Mouse (Mus musculus) MEL (cell line): ENCODE data around the gene Gm813. TPM values are rescaled to one million over a fixed set of nuclear protein-coding genes. Genes with fewer than 3 reads are reported as not detected.

ENCODE experiments used
- DNase-seq: peaks from one replicate; pipeline ENCODE4 v3.0.0; 2011; ENCODE audit warnings: low read depth, low spot score
- H3K27ac ChIP-seq: 2 replicates; pipeline ENCODE4 v1.5.1; 2012; ENCODE audit warnings: low read depth, mild to moderate bottlenecking, control low read depth, low read length, moderate library complexity; ENCODE audit not compliant: control insufficient read depth
- H3K27me3 ChIP-seq, 2 experiments: fragments of 150-350 bp in 1 of 2; sonication (generic) in 1 of 2; 2 replicates each; pipeline ENCODE4 v1.6.1; 2012; ENCODE audit warnings: low read length in 2 of 2, mild to moderate bottlenecking in 2 of 2, improper control_type of control experiment in 1 of 2, moderate library complexity in 1 of 2; ENCODE audit not compliant: insufficient read depth in 2 of 2, control insufficient read depth in 1 of 2
- H3K36me3 ChIP-seq, 2 experiments: 2 replicates each; pipeline ENCODE4 v1.6.1; 2012 to 2014; ENCODE audit warnings: low read length in 2 of 2, improper control_type of control experiment in 1 of 2, inconsistent platforms in 1 of 2, mild to moderate bottlenecking in 1 of 2; ENCODE audit not compliant: insufficient read depth in 2 of 2, control insufficient read depth in 1 of 2
- H3K4me1 ChIP-seq, 2 experiments: fragments of 150-350 bp in 1 of 2; sonication (generic) in 1 of 2; 2 replicates each; pipeline ENCODE4 v1.6.1; 2012; ENCODE audit warnings: low read length in 2 of 2, improper control_type of control experiment in 1 of 2, mild to moderate bottlenecking in 1 of 2; ENCODE audit not compliant: insufficient read depth in 2 of 2, control insufficient read depth in 1 of 2
- H3K4me3 ChIP-seq, 2 experiments: fragments of 150-350 bp in 1 of 2; sonication (generic) in 1 of 2; 2 replicates each; pipeline ENCODE4 v1.5.1; 2012; ENCODE audit warnings: low read depth in 2 of 2, low read length in 2 of 2, mild to moderate bottlenecking in 2 of 2, moderate library complexity in 2 of 2, control low read depth in 1 of 2, improper control_type of control experiment in 1 of 2; ENCODE audit not compliant: control insufficient read depth in 1 of 2, insufficient read depth in 1 of 2
- H3K79me2 ChIP-seq: 2 replicates; pipeline ENCODE4 v1.6.1; 2012; ENCODE audit warnings: mild to moderate bottlenecking, low read length, moderate library complexity; ENCODE audit not compliant: control insufficient read depth, poor library complexity, insufficient read depth
- H3K9ac ChIP-seq: 2 replicates; pipeline ENCODE4 v1.6.1; 2012; ENCODE audit warnings: low read depth, mild to moderate bottlenecking, control low read depth, low read length, moderate library complexity; ENCODE audit not compliant: control insufficient read depth, poor library complexity, severe bottlenecking
- H3K9me3 ChIP-seq: fragments of 150-350 bp; sonication (generic); replicated peaks from 2 replicates; pipeline ENCODE4 v1.6.1; 2012; ENCODE audit warnings: mild to moderate bottlenecking, low read length, improper control_type of control experiment, moderate library complexity; ENCODE audit not compliant: insufficient read depth
- ELF1 ChIP-seq: IDR thresholded peaks from 2 replicates; pipeline ENCODE4 v1.6.1; 2014; ENCODE audit warnings: low read depth, mild to moderate bottlenecking, inconsistent platforms, low read length, improper control_type of control experiment, moderate library complexity
- GABPA ChIP-seq: IDR thresholded peaks from 2 replicates; pipeline ENCODE4 v1.6.1; 2012; ENCODE audit warnings: low read depth, mild to moderate bottlenecking, inconsistent platforms, low read length, improper control_type of control experiment, moderate library complexity
- POLR2AphosphoS5 ChIP-seq: IDR thresholded peaks from 2 replicates; pipeline ENCODE4 v1.6.1; 2012; ENCODE audit warnings: low read depth, borderline replicate concordance, mild to moderate bottlenecking, inconsistent platforms, low read length, moderate library complexity, mixed read lengths
- RAD21 ChIP-seq: IDR thresholded peaks from 2 replicates; pipeline ENCODE4 v1.6.1; 2011; ENCODE audit warnings: mild to moderate bottlenecking, low read depth, low read length, improper control_type of control experiment
- ZC3H11A ChIP-seq: IDR thresholded peaks from 2 replicates; pipeline ENCODE4 v1.6.1; 2012; ENCODE audit warnings: low read depth, mild to moderate bottlenecking, inconsistent platforms, low read length, improper control_type of control experiment
- ZKSCAN1 ChIP-seq: IDR thresholded peaks from 2 replicates; pipeline ENCODE4 v1.6.1; 2012; ENCODE audit warnings: low read depth, mild to moderate bottlenecking, inconsistent platforms, low read length, improper control_type of control experiment, moderate library complexity
- polyA plus RNA-seq, 2 experiments: library from polyadenylated mRNA; stranded (reverse) in 1 of 2; unstranded in 1 of 2; fragments of >175 nt in 1 of 2; fragments of >200 nt in 1 of 2; gene quantifications; 2 replicates each; pipeline versions ENCODE4 v1.2.1 to v1.2.4; 2012; ENCODE audit warnings: low replicate concordance in 2 of 2, low read depth in 1 of 2; ENCODE audit not compliant: insufficient read length in 2 of 2, insufficient read depth in 1 of 2, missing spikeins in 1 of 2
- total RNA-seq: library from RNA; depleted of rRNA; stranded (reverse); fragments of 300-350 nt; gene quantifications from 2 replicates; pipeline ENCODE4 v1.2.3, GENCODE M21; 2012; rRNA removed

The Gm813 gene
- total and polyA plus RNA-seq, 3 experiments: not detected

DNA sequence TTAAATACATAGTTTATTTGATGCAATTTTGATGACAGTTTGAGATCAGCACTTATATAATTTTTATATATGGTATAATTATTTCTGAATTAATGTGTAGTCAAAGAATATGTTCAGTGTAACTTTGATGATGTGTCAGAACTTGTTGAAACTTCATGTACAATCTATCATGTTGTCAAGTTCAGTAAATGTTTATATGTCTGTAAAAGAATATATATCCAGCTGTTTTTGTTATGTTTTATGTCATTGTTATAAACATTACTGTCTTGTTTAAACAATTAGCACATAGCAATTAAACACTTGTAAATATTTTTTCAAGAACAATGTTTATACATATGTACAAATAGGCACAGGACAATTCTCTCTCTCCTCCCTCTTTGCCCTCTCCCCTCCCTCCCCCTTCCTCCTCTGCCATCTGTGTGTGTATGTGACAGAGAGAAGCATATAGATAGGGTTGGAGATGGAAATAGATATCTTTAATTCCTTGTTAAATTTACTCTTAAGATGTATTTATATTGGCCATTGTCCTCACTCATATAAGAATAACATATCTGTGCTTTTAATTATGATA lies 46.0 kb downstream of the Gm813 start:
- Histone ChIP-seq H3K4me1 (peaks cover 3% of the 10 kb centered on the region in 2 experiments; a peak in 2 of 4 replicates), H3K9ac (no peak overlapping the region), H3K27me3 (no peaks in the 10 kb centered on the region), H3K79me2 (no peaks in the 10 kb centered on the region), H3K9me3 (no peaks in the 10 kb centered on the region), H3K4me3 (no peak overlapping the region), H3K27ac (no peak overlapping the region), H3K36me3 (peaks cover 0 to 3% of the 10 kb centered on the region in 2 experiments; a peak in 2 of 4 replicates)
- no peak for DNase-seq
- TF ChIP-seq ELF1 (no peak), GABPA (no peak), RAD21 (no peak), POLR2AphosphoS5 (no peak), ZC3H11A (no peak), ZKSCAN1 (no peak)

Other genes starting within 250 kb of the Gm813 start
- gene Dcbld2, start 208.5 kb downstream of the Gm813 start, total RNA-seq: 3.0 and 3.5 TPM in 2 replicates
- 1 to 10 TPM in 1 of 2 experiments, not detected in 1; 9.4 TPM for gene Dcbld2, start 208.5 kb downstream of the Gm813 start, polyA plus RNA-seq
- gene St3gal6, start 92.7 kb downstream of the Gm813 start, total RNA-seq: 2.5 and 4.0 TPM in 2 replicates
- gene St3gal6, start 92.7 kb downstream of the Gm813 start, polyA plus RNA-seq: 1 to 10 TPM in 1 of 2 experiments, not detected in 1; 8.9 TPM
- gene E330017A01Rik, start 21.8 kb upstream of the Gm813 start, total RNA-seq: 4.3 and 7.5 TPM in 2 replicates
- 1 to 10 TPM in 1 of 2 experiments, not detected in 1; 8.2 TPM for gene E330017A01Rik, start 21.8 kb upstream of the Gm813 start, polyA plus RNA-seq
- gene Cpox, start 53.3 kb upstream of the Gm813 start, total RNA-seq: 159 and 204 TPM in 2 replicates
- gene Cpox, start 53.3 kb upstream of the Gm813 start, polyA plus RNA-seq: 100 to 1,000 TPM; 110 to 421 TPM
- not detected in 2 replicates for gene Gpr15, start 102.1 kb upstream of the Gm813 start, total RNA-seq
- not detected for gene Gpr15, start 102.1 kb upstream of the Gm813 start, polyA plus RNA-seq
- gene Cldnd1, start 110.9 kb upstream of the Gm813 start, total RNA-seq: 16.9 and 18.5 TPM in 2 replicates
- 10 to 100 TPM in 1 of 2 experiments, not detected in 1; 34.3 TPM for gene Cldnd1, start 110.9 kb upstream of the Gm813 start, polyA plus RNA-seq
- not detected in 2 replicates for gene Olfr172, start 146.2 kb upstream of the Gm813 start, total RNA-seq
- not detected for gene Olfr172, start 146.2 kb upstream of the Gm813 start, polyA plus RNA-seq
- gene Olfr173, start 183.3 kb upstream of the Gm813 start, total RNA-seq: not detected in 2 replicates
- gene Olfr173, start 183.3 kb upstream of the Gm813 start, polyA plus RNA-seq: not detected
- not detected in 2 replicates for gene Olfr175-ps1, start 209.8 kb upstream of the Gm813 start, total RNA-seq
- not detected for gene Olfr175-ps1, start 209.8 kb upstream of the Gm813 start, polyA plus RNA-seq